Mouse (Mus musculus) liver, adult 2 months (tissue): ENCODE results near the gene Ramac. TPM values are rescaled to one million over a fixed set of nuclear protein-coding genes. Genes with fewer than 3 reads are reported as not detected.

ENCODE experiments used
- DNase-seq: peaks from one replicate; pipeline ENCODE4 v3.0.0-alpha.2; 2011; ENCODE audit warnings: low read depth, low spot score; ENCODE audit errors: extremely low read depth
- H3K27ac ChIP-seq: fragments of 200-500 bp; replicated peaks from 2 replicates; pipeline ENCODE4 v1.5.1; 2012; ENCODE audit warnings: low read depth, mild to moderate bottlenecking, control low read depth, inconsistent platforms, low read length; ENCODE audit not compliant: insufficient read depth
- H3K27me3 ChIP-seq: fragments of 200-500 bp; 2 replicates; pipeline ENCODE4 v1.6.1; 2012; ENCODE audit warnings: mild to moderate bottlenecking, moderate library complexity, low read length, inconsistent platforms; ENCODE audit not compliant: control insufficient read depth, insufficient read depth
- H3K36me3 ChIP-seq: fragments of 200-500 bp; 2 replicates; pipeline ENCODE4 v1.6.1; 2012; ENCODE audit warnings: low read length, inconsistent platforms; ENCODE audit not compliant: control insufficient read depth, insufficient read depth
- H3K4me1 ChIP-seq: fragments of 200-500 bp; 2 replicates; pipeline ENCODE4 v1.6.1; 2011; ENCODE audit warnings: low read length; ENCODE audit not compliant: control insufficient read depth, insufficient read depth
- H3K4me3 ChIP-seq: fragments of 200-500 bp; 2 replicates; pipeline ENCODE4 v1.5.1; 2011; ENCODE audit warnings: low read depth, mild to moderate bottlenecking, control low read depth, low read length, moderate library complexity; ENCODE audit not compliant: insufficient read depth
- H3K79me2 ChIP-seq: fragments of 200-500 bp; 2 replicates; pipeline ENCODE4 v1.6.1; 2012; ENCODE audit warnings: inconsistent platforms, mild to moderate bottlenecking, low read length, moderate library complexity; ENCODE audit not compliant: control insufficient read depth, insufficient read depth
- H3K9ac ChIP-seq: fragments of 200-500 bp; 2 replicates; pipeline ENCODE4 v1.6.1; 2012; ENCODE audit warnings: low read depth, mild to moderate bottlenecking, control low read depth, inconsistent platforms, low read length
- CTCF ChIP-seq: fragments of 200-500 bp; IDR thresholded peaks from 2 replicates; pipeline ENCODE4 v1.5.1; 2011; ENCODE audit warnings: low read depth, low read length, control low read depth
- POLR2A ChIP-seq: fragments of 200-500 bp; IDR thresholded peaks from 2 replicates; pipeline ENCODE4 v1.6.1; 2011; ENCODE audit warnings: low read length, control low read depth; ENCODE audit not compliant: insufficient read depth; ENCODE audit errors: extremely low read depth
- WGBS: fragments of 180-500 bp; shearing (Covaris S2); methylation state at CpG from one replicate; pipeline ENCODE4 v1.1.7; 2018; 5-methylcytosine and 5-hydroxymethylcytosine counted together
- polyA plus RNA-seq: library from polyadenylated mRNA; depleted of rRNA; stranded (reverse); fragments of >200 nt; gene quantifications from 2 replicates; pipeline ENCODE4 v1.2.3, GENCODE M21; 2012
- total RNA-seq: library from RNA; depleted of rRNA; stranded (reverse); fragments of >200 nt; gene quantifications from 2 replicates; pipeline ENCODE4 v1.2.3, GENCODE M21; 2014

Gene Ramac
- total and polyA plus RNA-seq, 2 experiments: 9.1 to 50.9 TPM

GRCm38 (mm10) chr7:81735300-81736048 is 27.3 kb upstream of the Ramac start:
- Histone ChIP-seq H3K36me3 (no peaks in the 10 kb centered on the region), H3K27me3 (no peaks in the 10 kb centered on the region), H3K27ac (no peak overlapping the region), H3K4me3 (no peak overlapping the region), H3K79me2 (no peaks in the 10 kb centered on the region), H3K4me1 (no peaks in the 10 kb centered on the region), H3K9ac (no peak overlapping the region)
- no peak for DNase-seq
- TF ChIP-seq POLR2A: no peak
- TF ChIP-seq CTCF: no peak
- WGBS: 62% methylated on average over 9 of the region's 9 CpGs

- TF ChIP-seq CTCF (no peak), POLR2A (no peak)
- no peaks in the 10 kb centered on the region for H3K36me3 ChIP-seq
- 49% methylated on average over 8 of the region's 8 CpGs for WGBS
- H3K4me3 ChIP-seq: no peak overlapping the region
- no peaks in the 10 kb centered on the region for H3K4me1 ChIP-seq
- H3K27ac ChIP-seq: no peak overlapping the region
- no peaks in the 10 kb centered on the region for H3K27me3 ChIP-seq
- DNase-seq: no peak
- no peak overlapping the region for H3K9ac ChIP-seq
- H3K79me2 ChIP-seq: no peaks in the 10 kb centered on the region
Measured at GRCm38 (mm10) chr7:81738720-81739385, 23.9 kb upstream of the Ramac start.

- H3K27ac ChIP-seq: no peak overlapping the region
- no peaks in the 10 kb centered on the region for H3K36me3 ChIP-seq
- no peak overlapping the region for H3K4me3 ChIP-seq
- TF ChIP-seq POLR2A (no peak), CTCF (no peak)
- H3K79me2 ChIP-seq: no peaks in the 10 kb centered on the region
- no peaks in the 10 kb centered on the region for H3K27me3 ChIP-seq
- DNase-seq: no peak
- WGBS: 87% methylated on average over 7 of the region's 7 CpGs
- H3K4me1 ChIP-seq: no peaks in the 10 kb centered on the region
- no peak overlapping the region for H3K9ac ChIP-seq
Measured at GRCm38 (mm10) chr7:81740010-81740409, 22.7 kb upstream of the Ramac start.

GRCm38 (mm10) chr7:81744145-81744544 is 18.6 kb upstream of the Ramac start:
- Histone ChIP-seq H3K9ac (no peak overlapping the region), H3K36me3 (no peaks in the 10 kb centered on the region), H3K27me3 (no peaks in the 10 kb centered on the region), H3K4me1 (no peaks in the 10 kb centered on the region), H3K27ac (no peak overlapping the region), H3K4me3 (no peak overlapping the region), H3K79me2 (no peaks in the 10 kb centered on the region)
- TF ChIP-seq CTCF (peak; percentile 86), POLR2A (no peak)
- peak; percentile 72 for DNase-seq
- 51% methylated on average over 4 of the region's 4 CpGs for whole genome bisulfite sequencing

GRCm38 (mm10) chr7:81747956-81748355 is 14.8 kb upstream of the Ramac start:
- peak; percentile 56 for DNase-seq
- H3K4me1 ChIP-seq: no peaks in the 10 kb centered on the region
- no peaks in the 10 kb centered on the region for H3K27me3 ChIP-seq
- no peaks in the 10 kb centered on the region for H3K36me3 ChIP-seq
- H3K27ac ChIP-seq: no peak overlapping the region
- no peak overlapping the region for H3K9ac ChIP-seq
- no peak for TF ChIP-seq POLR2A
- no peak for TF ChIP-seq CTCF
- no peaks in the 10 kb centered on the region for H3K79me2 ChIP-seq
- WGBS: 57% methylated on average over 3 of the region's 3 CpGs
- no peak overlapping the region for H3K4me3 ChIP-seq
